Mouse (Mus musculus): Measurements from ENCODE around the gene Lrp4. TPM values are rescaled to one million over a fixed set of nuclear protein-coding genes. Genes with fewer than 3 reads are reported as not detected.

The Lrp4 gene
- polyA plus RNA-seq, 1 experiment from 2014 or later: 4.7 TPM

- no peaks in the 10 kb centered on the region for H3K9me3 ChIP-seq (ENCODE audit: control insufficient read depth, low read length)
- WGBS: 1% methylated on average over 19 of the region's 19 CpGs
- ATAC-seq (ENCODE audit: low FRiP score, low TSS enrichment) (peak; percentile 94), DNase-seq (peak; percentile 96)
- peak within 1 kb of the TSS; percentile 70 for H3K4me2 ChIP-seq (ENCODE audit: low read length)
- no peaks in the 10 kb centered on the region for H3K36me3 ChIP-seq (ENCODE audit: control insufficient read depth, insufficient read depth, low read length)
- H3K27ac ChIP-seq (replicated peaks; ENCODE audit: low read depth, low read length): peak within 1 kb of the TSS; percentile 80
- H3K4me3 ChIP-seq (replicated peaks; ENCODE audit: low read depth, low read length): peak within 1 kb of the TSS; percentile 52
- peak within 1 kb of the TSS; percentile 72 for H3K9ac ChIP-seq (replicated peaks; ENCODE audit: low read length)
- no peaks in the 10 kb centered on the region for H3K27me3 ChIP-seq (ENCODE audit: control insufficient read depth, insufficient read depth, low read length)
- H3K4me1 ChIP-seq (ENCODE audit: control insufficient read depth, insufficient read depth, low read length): peaks cover 7% of the 10 kb centered on the region; the same call in 1 of the 2 replicates
Measured at GRCm38 (mm10) chr2:91444286-91444892, 12.9 kb upstream of the Lrp4 start, which contains the start of gene 1110051M20Rik. Gene 1110051M20Rik, minus strand, starts transcription at chr2:91444704.

- DNase-seq: no peak
- 38% methylated on average over 1 of the region's 1 CpGs for WGBS
Measured at GRCm38 (mm10) chr2:91449662-91450061, 7.6 kb upstream of the Lrp4 start.

GRCm38 (mm10) chr2:91450316-91450715, 7.0 kb upstream of the Lrp4 start:
- Histone ChIP-seq H3K27ac (replicated peaks; ENCODE audit: low read depth, low read length) (no peak overlapping the region), H3K9me3 (ENCODE audit: control insufficient read depth, low read length) (no peaks in the 10 kb centered on the region), H3K4me3 (replicated peaks; ENCODE audit: low read depth, low read length) (no peak overlapping the region), H3K9ac (replicated peaks; ENCODE audit: low read length) (no peak overlapping the region), H3K4me1 (ENCODE audit: control insufficient read depth, insufficient read depth, low read length) (no peaks in the 10 kb centered on the region), H3K27me3 (ENCODE audit: control insufficient read depth, insufficient read depth, low read length) (no peaks in the 10 kb centered on the region), H3K36me3 (ENCODE audit: control insufficient read depth, insufficient read depth, low read length) (no peaks in the 10 kb centered on the region), H3K4me2 (ENCODE audit: low read length) (no peak overlapping the region)
- ATAC-seq (ENCODE audit: low FRiP score, low TSS enrichment) (no peak), DNase-seq (no peak)
- WGBS: 83% methylated on average over 9 of the region's 9 CpGs

More at GRCm38 (mm10) chr2:91449662-91450061, 7.6 kb upstream of the Lrp4 start:
- Histone ChIP-seq H3K27ac (replicated peaks; ENCODE audit: low read depth, low read length) (no peak overlapping the region), H3K36me3 (ENCODE audit: control insufficient read depth, insufficient read depth, low read length) (no peaks in the 10 kb centered on the region), H3K27me3 (ENCODE audit: control insufficient read depth, insufficient read depth, low read length) (no peaks in the 10 kb centered on the region), H3K4me1 (ENCODE audit: control insufficient read depth, insufficient read depth, low read length) (no peaks in the 10 kb centered on the region), H3K9ac (replicated peaks; ENCODE audit: low read length) (no peak overlapping the region), H3K4me3 (replicated peaks; ENCODE audit: low read depth, low read length) (no peak overlapping the region), H3K9me3 (ENCODE audit: control insufficient read depth, low read length) (no peaks in the 10 kb centered on the region), H3K4me2 (ENCODE audit: low read length) (no peak overlapping the region)
- no peak for ATAC-seq (ENCODE audit: low FRiP score, low TSS enrichment)

DNA sequence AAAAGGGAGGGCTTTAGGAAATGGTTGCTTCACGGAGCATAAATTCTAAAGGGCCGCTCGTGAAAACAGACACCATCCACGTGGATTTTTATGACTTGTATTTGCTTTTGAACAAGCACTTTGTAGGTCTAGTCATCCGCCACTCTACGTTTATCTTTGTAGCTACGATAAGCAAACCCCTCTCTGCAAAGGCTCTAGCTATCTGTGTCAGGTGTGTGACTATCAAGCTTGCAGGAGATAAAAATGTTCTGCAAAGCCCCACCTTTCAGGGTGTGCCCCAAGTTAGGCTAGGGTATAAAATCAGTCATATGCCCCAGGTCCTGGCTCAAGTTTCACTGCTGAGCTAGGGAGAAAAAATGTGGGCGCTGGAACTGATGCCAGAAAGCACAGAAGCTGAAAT, 4.7 kb upstream of the Lrp4 start:
- no peak for ATAC-seq (ENCODE audit: low FRiP score, low TSS enrichment)
- Histone ChIP-seq H3K4me1 (ENCODE audit: control insufficient read depth, insufficient read depth, low read length) (peaks cover 9% of the 10 kb centered on the region), H3K36me3 (ENCODE audit: control insufficient read depth, insufficient read depth, low read length) (no peaks in the 10 kb centered on the region)

GRCm38 (mm10) chr2:91453231-91454075, 3.9 kb upstream of the Lrp4 start:
- H3K9me3 ChIP-seq (ENCODE audit: control insufficient read depth, low read length): no peaks in the 10 kb centered on the region
- 85% methylated on average over 9 of the region's 9 CpGs for WGBS
- H3K27me3 ChIP-seq (ENCODE audit: control insufficient read depth, insufficient read depth, low read length): no peaks in the 10 kb centered on the region; the same call in 1 of the 2 replicates
- DNase-seq: no peak
- no peaks in the 10 kb centered on the region for H3K36me3 ChIP-seq (ENCODE audit: control insufficient read depth, insufficient read depth, low read length)
- no peak overlapping the region for H3K9ac ChIP-seq (replicated peaks; ENCODE audit: low read length)
- H3K4me2 ChIP-seq (ENCODE audit: low read length): no peak overlapping the region
- ATAC-seq (ENCODE audit: low FRiP score, low TSS enrichment): no peak
- H3K4me1 ChIP-seq (ENCODE audit: control insufficient read depth, insufficient read depth, low read length): peaks cover 16% of the 10 kb centered on the region
- no peak overlapping the region for H3K27ac ChIP-seq (replicated peaks; ENCODE audit: low read depth, low read length)
- H3K4me3 ChIP-seq (replicated peaks; ENCODE audit: low read depth, low read length): no peak overlapping the region

More for the DNA sequence above, 4.7 kb upstream of the Lrp4 start:
- Histone ChIP-seq H3K4me2 (ENCODE audit: low read length) (no peak overlapping the region), H3K9me3 (ENCODE audit: control insufficient read depth, low read length) (no peaks in the 10 kb centered on the region), H3K27ac (replicated peaks; ENCODE audit: low read depth, low read length) (no peak overlapping the region), H3K27me3 (ENCODE audit: control insufficient read depth, insufficient read depth, low read length) (no peaks in the 10 kb centered on the region), H3K9ac (replicated peaks; ENCODE audit: low read length) (no peak overlapping the region), H3K4me3 (replicated peaks; ENCODE audit: low read depth, low read length) (no peak overlapping the region)
- DNase-seq: no peak
- 73% methylated on average over 8 of the region's 8 CpGs for WGBS

GRCm38 (mm10) chr2:91454434-91454833, 2.9 kb upstream of the Lrp4 start:
- no peak overlapping the region for H3K9ac ChIP-seq (replicated peaks; ENCODE audit: low read length)
- ATAC-seq (ENCODE audit: low FRiP score, low TSS enrichment) (no peak), DNase-seq (no peak)
- H3K4me1 ChIP-seq (ENCODE audit: control insufficient read depth, insufficient read depth, low read length): peaks cover 23% of the 10 kb centered on the region
- H3K27me3 ChIP-seq (ENCODE audit: control insufficient read depth, insufficient read depth, low read length): no peaks in the 10 kb centered on the region; the same call in 1 of the 2 replicates
- H3K36me3 ChIP-seq (ENCODE audit: control insufficient read depth, insufficient read depth, low read length): no peaks in the 10 kb centered on the region
- H3K4me3 ChIP-seq (replicated peaks; ENCODE audit: low read depth, low read length): no peak overlapping the region
- no peak overlapping the region for H3K4me2 ChIP-seq (ENCODE audit: low read length)
- no peaks in the 10 kb centered on the region for H3K9me3 ChIP-seq (ENCODE audit: control insufficient read depth, low read length)
- WGBS: 89% methylated on average over 3 of the region's 3 CpGs
- H3K27ac ChIP-seq (replicated peaks; ENCODE audit: low read depth, low read length): no peak overlapping the region

GRCm38 (mm10) chr2:91455826-91456225, 1.5 kb upstream of the Lrp4 start:
- DNase-seq (peak; percentile 86), ATAC-seq (ENCODE audit: low FRiP score, low TSS enrichment) (peak; percentile 12; the same call in 1 of the 2 replicates)
- H3K27ac ChIP-seq (replicated peaks; ENCODE audit: low read depth, low read length): no peak overlapping the region
- H3K4me3 ChIP-seq (replicated peaks; ENCODE audit: low read depth, low read length): no peak overlapping the region
- no peaks in the 10 kb centered on the region for H3K9me3 ChIP-seq (ENCODE audit: control insufficient read depth, low read length)
- 2% methylated on average over 4 of the region's 4 CpGs for WGBS
- H3K27me3 ChIP-seq (ENCODE audit: control insufficient read depth, insufficient read depth, low read length): peaks cover 7% of the 10 kb centered on the region; the same call in 1 of the 2 replicates
- H3K4me2 ChIP-seq (ENCODE audit: low read length): no peak overlapping the region
- H3K36me3 ChIP-seq (ENCODE audit: control insufficient read depth, insufficient read depth, low read length): no peaks in the 10 kb centered on the region
- no peak overlapping the region for H3K9ac ChIP-seq (replicated peaks; ENCODE audit: low read length)
- peaks cover 26% of the 10 kb centered on the region for H3K4me1 ChIP-seq (ENCODE audit: control insufficient read depth, insufficient read depth, low read length)

DNA sequence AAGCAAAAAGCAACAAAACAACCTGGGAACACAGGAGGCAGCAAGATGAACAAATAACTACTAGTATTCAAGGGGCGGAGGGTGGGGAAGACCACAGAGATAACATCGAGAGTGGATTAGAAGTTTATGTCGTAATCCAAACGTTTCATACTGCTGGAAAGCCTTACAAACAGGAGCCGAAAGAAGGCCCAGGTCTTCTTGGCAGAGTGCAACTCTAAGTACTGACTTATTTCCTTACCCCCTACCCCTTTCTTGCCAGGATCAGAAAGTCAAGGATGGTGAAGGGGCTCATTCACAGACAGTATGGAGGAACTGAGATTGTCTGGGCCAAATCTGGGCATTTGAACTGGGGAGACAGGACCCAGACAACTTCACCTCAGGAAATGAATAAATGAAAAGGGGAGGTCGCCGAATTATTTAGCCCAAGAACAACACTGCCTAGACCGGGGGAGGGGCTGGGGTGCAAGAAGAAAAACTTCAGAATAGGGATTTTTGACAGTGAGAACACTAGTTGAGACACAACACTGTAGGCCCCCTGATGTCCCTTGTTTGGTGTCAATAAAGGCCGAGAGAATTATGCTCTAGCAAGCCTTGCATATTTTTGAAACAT, 715 bp upstream of the Lrp4 start:
- H3K27ac ChIP-seq (replicated peaks; ENCODE audit: low read depth, low read length): peak overlapping the region; percentile 75; the same call in 1 of the 2 replicates
- no peak overlapping the region for H3K9ac ChIP-seq (replicated peaks; ENCODE audit: low read length)

More for the DNA sequence above, 715 bp upstream of the Lrp4 start:
- WGBS: 43% methylated on average over 9 of the region's 9 CpGs
- Histone ChIP-seq H3K36me3 (ENCODE audit: control insufficient read depth, insufficient read depth, low read length) (no peaks in the 10 kb centered on the region), H3K4me3 (replicated peaks; ENCODE audit: low read depth, low read length) (peak overlapping the region; percentile 63), H3K27me3 (ENCODE audit: control insufficient read depth, insufficient read depth, low read length) (peaks cover 7% of the 10 kb centered on the region; the same call in 1 of the 2 replicates), H3K9me3 (ENCODE audit: control insufficient read depth, low read length) (no peaks in the 10 kb centered on the region), H3K4me1 (ENCODE audit: control insufficient read depth, insufficient read depth, low read length) (peaks cover 34% of the 10 kb centered on the region), H3K4me2 (ENCODE audit: low read length) (peak overlapping the region; percentile 99)
- DNase-seq (no peak), ATAC-seq (ENCODE audit: low FRiP score, low TSS enrichment) (no peak)
